Mouse (Mus musculus) embryo, embryonic 9.5 days (tissue): Measurements from ENCODE around the gene Runx3.

ENCODE experiments used
- DNase-seq: peaks from one replicate; pipeline ENCODE4 v3.0.0-alpha.2; 2017; ENCODE audit errors: extremely low spot score

Gene Runx3

GRCm38 (mm10) chr4:135221632-135222407 lies 101.4 kb downstream of the Runx3 start:
- DNase-seq = no peak

DNA sequence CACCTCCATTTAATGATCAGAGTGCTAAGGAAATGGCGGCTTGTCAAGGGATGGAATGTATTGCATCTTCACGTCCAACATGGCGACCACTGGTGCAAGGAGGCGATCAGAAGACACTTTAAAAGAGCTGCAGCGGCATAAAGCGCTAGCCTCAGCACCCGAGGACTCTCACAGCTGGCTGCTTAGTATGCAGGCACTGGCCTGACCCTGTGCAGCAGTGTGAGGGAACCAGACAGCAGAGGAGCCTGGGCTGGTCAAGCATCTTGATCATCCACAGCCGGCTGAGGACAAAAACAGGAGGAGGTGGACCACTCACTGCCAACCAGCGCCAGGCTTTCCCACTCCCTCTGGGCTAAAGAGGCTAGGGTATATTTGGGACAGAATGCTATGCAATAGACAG lies 103.4 kb downstream of the Runx3 start:
- no peak for DNase-seq

- DNase-seq = no peak
These were observed 105.7 kb downstream of the Runx3 start for GRCm38 (mm10) chr4:135226008-135226667.
